Mouse (Mus musculus) mouse trophoblast stem cell (cell line): ENCODE results near the gene Chd2.

Source experiments
- in situ Hi-C, 2 experiments: fragments of 300-500 bp; cut with MseI, MboI; formaldehyde crosslinking; loops; 2 replicates in 1 of 2; 3 replicates in 1 of 2; pipeline ENCODE4 v1.15.1; 2025

Chd2 gene

DNA sequence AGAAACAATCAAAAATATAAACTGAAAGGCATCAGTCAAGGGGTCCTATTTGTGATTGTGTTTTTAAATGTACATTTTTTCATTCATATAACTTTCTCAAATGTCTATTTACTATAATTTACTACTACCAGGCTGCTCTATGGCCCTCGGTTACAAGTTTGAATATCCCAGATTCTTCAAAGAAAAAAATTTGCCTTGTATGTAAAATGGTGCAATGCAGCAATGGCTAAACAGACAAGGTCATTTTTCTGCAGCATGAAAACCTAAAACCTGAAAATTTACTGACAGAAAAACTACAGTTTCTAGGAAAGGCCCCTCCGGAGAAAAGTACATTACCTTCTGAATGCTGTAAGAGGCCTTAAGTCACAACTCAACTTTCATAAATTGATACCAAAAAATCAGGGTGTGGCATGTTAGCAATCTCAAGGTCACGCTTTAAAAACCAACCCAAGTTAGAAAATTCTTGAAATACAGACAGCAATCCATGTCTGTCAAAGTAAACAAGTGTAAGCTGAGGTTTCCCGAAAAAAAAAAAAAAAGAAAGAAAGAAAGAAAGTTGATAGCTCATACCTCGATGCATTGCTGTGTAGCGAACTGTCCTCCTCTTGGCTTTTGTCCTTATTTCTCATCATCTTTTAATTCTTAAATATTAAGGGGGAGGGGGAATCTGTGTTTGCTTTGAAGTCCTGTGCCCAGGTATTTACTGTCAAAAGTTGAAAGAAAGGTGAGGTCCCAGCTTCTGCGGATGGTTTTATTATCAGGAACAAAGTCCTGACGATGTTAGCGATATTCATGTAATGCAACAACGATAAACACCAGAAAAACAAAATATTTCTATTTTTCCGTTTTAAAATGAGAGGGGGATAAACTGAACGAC lies 1.2 kb downstream of the Chd2 start:
- in situ Hi-C loops = no loop called here

DNA sequence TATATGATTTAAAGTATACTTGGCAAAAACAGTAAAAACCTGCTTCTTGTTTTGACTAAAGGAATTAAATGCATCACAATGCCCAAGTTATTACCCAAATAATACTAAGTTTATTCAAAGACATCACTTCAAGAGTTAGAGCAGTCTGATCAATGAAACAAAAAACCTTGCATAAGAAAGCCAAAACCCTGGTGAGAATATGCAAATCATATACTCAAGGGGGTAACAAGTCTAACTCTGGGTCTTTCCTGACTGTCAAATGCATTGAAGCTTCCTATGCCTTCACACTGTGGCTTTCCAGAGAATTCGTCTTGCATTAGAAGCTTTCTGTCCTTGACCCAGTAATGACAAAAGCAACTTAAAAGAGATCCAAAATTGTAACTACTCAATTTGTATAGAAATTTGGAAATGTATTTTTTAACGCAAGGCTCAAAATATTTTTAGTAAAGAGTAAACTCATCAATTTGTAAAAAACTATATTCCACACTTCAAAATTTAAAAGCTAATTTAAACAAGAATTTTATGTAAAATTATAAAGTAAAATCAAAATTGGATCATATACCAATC lies 2.4 kb downstream of the Chd2 start:
- in situ Hi-C loops = no loop called here

DNA sequence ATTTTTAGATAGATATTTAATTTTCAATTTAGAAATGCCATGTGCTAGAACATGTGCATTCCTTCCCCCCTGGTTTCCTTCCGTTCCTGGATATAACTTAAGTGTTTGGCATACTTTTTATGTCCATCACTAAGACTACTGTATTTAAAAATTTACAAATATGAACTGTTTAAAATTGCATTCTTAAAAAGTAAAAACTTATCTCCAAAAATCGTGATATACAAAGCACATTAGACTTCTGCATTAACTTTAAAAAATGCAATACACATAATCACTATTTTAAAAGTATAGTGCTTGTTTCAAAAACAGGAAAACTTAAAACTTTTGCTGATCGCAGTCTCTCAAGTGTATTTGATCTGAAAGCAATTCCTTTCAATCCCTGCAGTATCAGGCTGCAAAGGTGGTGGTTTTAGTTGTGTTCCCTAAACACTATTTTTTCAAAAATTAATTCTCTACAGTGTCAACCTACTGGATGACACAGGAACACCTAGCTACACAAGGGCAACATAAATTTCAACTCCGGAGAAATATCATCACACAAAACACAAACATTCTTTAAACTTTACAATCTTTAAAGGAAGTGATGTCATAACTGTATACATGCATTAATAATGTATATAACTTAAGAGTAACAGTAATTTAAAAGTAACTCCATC lies 3.1 kb downstream of the Chd2 start:
- in situ Hi-C loops = no loop called here

DNA sequence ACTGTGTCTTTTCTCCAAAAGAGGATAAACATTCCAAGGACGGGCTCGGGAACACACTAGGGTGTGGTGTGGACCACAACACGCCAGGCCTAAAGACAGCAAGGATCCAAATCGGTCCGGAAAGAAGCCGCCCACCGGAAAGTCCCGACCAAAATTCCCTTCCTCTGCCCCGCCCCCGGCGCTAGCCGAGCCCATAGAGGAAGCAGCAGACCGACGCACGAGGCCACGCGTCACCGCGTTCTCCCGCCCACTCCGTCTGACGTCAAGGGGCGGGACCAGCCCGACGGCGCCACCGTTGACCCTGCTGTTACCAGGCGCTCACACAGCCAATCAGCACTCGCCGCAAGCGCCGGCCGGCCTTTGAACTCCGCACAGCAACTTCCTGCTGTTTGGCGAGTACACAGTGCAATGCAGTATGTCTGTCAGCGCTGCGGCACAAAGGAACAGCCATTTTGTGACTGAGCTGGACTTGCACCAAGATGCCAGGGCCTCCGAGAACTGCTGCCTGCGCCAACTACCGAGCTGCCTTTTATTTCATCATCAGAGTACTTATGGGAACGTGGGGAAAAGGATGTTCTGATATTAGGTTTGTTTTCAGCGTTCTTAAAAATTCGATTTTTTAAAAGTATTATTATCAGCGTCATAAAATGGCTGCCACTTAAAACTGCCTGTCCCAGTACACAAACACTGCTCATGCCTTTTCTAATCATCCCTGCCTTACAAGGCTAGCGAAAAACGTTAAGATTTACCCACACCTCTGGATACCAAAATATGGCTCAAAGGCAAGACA lies 3.8 kb downstream of the Chd2 start:
- in situ Hi-C loops = no loop called here

DNA sequence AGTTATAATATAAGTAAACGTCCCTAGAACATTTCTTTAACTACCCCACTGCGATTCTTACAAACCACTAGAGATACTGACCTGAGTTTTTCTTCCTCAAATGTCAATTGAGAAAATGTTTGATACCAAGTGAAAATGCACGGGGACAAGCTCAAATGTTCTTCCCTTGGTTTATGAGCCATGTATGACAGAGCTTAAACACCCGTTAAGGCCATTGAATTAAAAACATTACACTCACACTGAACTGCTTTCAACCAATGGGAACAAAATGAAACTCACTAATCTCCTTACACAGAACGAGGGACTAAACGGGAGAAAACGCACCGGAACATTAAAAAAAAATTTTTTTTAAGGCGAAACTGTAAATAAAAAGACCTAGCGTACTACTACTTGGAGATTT lies 4.4 kb downstream of the Chd2 start:
- in situ Hi-C loops = no loop called here

DNA sequence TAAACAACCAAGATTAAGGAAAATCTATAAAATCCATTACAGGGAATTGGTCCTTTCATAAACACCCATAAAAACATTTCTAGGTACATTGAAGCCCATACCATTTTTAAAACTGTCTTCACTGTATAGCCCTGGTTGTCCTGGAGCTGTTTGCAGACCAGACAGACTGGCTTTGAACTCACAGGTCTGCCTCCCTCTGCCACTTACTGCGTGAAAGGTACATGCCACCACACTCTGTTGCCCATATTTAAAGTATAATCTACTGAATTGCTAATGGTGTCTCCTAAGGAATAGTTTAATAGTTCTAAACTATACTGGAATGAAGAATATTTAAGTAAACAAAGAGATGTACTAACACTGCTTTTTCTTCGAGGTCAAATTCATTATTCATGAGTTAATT lies 5.1 kb downstream of the Chd2 start:
- in situ Hi-C loops = no loop called here

DNA sequence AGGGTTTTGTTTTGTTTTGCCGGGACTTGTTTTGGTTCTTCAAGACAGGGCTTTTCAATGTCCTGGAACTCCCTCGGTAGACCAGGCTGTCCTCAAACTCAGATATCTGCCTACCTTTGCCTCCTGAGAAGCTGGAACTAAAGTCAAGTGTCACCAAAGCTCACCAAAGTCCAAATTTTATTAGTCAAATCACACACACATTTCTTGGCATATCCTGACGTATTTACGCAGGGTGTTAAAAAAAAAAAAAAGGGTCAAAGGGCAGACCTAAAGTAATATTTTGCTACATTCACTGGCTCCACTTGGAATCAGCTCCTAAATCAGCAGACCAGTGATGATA lies 5.8 kb downstream of the Chd2 start:
- in situ Hi-C loops = no loop called here

DNA sequence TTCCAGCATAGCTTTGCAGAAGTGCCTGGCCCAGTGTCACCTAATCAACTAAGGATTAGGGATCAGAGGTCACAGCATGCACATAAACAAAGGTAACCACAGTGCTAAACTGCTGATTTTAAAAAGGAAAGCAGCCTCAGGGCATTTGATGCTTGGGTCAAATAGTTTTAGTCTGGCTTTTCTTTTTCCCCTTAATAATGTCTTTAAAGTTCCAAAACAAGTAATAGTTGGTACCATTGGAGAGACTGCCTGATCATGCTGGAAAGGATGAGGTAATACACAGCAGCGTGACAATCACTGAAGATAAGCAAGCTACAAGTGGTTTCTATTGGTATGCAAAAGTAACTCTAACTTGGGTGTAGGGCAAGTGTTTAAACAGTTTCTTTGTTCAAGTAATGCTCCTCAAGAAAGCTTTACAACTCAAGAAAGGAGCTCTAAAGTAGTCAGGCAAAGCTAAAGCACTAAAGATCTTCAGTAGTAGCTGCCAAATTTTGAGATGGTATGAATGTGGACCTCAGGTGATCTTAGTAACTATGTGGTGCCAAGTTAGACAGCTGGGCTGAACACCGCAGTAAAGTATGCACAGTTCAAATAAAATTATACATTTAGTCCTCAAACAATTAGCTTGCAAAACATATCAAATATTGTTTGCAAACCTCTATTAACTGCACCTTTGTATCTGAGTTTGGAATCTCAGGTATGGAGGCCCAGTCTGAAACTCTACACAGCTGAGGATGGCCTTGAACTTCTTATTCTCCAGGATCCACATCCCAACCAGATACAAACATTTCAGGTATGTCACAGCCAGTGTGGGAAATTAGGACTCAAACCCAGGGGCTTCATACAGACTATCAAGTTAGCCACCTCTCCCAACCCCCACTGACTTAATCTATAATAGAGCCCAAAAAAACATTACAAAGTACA lies 6.4 kb downstream of the Chd2 start:
- in situ Hi-C loops = no loop called here

DNA sequence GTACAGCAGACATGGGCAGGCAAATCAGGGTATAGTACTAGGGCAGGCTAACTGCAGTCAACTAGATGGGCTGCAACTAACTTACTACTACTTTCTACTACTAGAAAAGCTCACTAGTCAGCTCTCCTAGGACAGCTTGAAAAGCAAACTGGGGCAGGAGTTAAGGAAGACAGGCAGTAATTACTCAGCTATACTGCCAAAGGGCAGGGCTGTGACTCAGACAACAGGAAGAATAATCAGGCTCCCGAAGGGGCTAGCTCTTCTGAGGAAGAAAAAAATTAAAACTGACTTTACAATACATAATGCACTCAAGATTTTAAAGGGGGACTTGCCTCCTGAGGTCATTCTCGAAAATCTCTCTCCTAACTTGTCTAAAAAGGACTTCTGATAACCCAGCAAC lies 8.2 kb downstream of the Chd2 start:
- in situ Hi-C loops = no loop called here

DNA sequence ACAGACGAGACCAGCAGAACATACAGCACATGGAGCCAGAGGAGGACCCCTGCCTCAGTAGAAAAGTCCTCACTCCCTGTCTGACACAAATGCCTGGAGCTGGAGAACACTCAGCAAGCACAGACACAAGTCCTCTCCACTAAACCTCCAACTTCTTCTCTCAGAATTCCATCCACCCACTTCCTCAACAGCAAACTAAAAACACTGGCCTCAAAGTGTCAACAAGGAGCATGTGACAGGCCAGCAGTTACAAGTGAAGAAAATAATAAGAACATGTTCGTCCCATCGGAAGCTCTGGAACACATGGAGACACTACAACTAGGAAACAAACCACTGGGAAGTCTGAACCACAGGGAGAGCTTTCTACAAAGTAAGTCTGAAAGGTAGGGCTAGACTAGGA lies 8.7 kb downstream of the Chd2 start:
- in situ Hi-C loops = no loop called here

DNA sequence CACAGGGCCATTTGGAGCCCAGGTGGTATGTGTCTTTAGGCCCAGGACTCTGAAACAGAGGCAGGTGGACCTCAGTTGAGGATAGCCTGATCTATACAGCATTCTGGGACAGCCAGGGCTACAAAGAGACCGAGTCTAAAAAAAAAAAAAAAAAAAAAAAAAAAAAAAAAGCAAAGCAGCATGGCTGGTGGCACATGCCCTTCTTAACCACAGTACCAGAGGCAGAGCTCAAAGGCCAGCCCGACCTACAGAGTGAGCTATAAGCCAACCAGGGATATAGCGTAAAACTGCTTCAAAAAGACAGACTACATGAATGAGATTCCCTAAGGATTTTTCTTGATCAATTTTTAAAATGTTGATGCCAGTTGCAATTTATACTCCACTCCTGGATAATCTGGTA lies 9.5 kb downstream of the Chd2 start:
- in situ Hi-C loops = no loop called here

DNA sequence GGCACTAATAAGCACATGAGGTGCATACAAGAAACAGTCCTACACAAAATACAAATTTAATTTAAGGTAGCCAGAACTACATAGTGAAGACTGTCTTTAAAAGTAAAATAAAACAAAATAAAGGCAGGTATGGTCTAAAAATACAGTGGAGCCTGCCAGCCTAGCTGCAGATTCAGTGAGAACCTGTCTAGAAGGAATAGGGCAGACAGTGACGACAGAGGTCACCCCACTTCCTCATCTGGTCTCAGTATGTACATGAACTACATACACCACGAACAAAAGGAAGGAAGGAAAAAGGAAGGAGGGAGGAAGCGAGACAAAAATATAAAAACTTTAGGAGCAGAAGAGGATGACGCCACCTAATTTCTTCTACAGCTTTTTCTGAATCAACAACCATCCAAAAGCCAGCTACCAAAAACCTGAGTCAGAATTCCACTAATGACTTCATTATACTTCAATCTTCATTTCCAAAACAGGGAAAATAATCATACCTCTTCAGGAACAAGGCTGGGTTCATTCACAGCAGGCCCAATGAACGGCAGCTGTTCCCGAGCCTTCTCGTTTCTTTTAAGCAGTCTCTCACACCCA lies 10.0 kb downstream of the Chd2 start:
- in situ Hi-C loops = no loop called here

DNA sequence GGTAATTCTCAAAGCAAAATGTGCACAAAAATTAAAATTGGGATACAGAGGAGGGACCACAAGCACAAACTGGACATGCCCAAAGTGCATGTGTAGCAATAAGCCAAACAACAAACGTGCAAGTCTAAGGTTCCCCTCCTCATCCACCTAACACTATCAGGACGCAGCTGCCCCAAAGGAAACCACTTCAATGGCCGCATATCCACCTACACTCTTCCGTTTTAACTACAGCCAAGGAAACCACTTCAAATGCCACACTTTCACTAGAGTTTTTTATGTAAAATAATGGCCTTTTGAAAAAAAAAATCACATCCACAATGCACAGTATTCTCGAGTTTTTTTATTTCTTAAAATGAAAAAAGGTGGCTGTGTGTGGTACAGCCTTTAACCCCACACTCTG lies 10.8 kb downstream of the Chd2 start:
- in situ Hi-C loops = no loop called here

DNA sequence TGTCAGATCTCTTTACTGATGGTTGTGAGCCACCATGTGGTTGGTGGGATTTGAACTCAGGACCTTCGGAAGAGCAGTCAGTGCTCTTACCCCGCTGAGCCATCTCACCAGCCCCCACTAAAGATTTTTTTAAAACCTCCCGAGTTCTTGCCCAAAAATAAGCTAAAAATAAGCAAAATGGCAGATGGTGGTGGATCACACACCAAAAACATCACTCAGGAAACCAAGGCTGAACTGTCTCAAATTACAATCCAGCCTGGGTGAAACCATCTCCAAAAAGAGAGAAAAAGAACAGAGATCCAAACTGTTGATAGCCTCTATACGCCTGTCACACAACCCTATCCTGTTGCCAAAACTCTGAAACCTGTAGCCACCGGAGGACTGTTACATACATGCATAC lies 11.5 kb downstream of the Chd2 start:
- in situ Hi-C loops = no loop called here

DNA sequence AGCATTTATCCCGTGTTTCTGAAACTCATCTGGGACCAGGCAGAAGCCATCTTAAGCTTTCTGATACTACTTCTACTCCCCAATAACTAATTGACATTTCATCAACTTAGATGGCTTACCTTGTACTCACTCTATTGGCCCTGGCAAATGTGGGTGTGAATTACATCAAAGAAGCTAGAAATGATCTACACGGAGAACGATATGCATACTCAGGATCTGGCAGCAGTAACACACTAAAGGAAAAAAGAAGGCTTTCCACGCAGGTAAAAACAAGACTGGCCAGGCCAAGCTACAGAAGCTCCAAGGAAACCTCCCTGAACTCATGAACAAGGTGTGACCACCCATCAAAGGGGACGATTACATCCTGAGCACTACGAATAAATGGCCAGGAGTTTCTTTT lies 12.4 kb downstream of the Chd2 start:
- in situ Hi-C loops = loop anchor here (5.0 to 10.0 kb wide), 2 partner anchors 96 to 98 kb away; no protein-coding TSS in a partner anchor

DNA sequence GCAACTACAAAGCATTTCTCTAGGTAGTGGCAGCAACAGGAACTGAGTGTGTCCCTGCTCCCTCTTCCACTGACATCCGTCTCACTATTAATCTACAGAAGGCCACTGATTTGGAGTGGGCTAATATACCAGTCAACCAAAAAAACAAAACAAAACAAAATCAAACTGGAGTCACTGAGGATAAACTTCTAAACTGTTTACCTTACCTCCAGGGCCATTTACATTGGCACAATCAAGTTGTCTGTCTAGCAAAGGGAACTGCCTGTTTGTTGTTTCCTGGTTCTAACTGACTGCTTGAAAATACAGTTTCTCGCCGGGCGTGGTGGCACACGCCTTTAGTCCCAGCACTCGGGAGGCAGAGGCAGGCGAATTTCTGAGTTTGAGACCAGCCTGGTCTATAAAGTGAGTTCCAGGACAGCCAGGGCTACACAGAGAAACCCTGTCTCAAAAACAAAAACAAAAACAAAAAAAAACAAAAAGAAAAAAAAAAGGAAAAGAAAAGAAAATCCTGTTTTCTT lies 13.2 kb downstream of the Chd2 start:
- in situ Hi-C loops = loop anchor here (5.0 to 10.0 kb wide), 2 partner anchors 96 to 99 kb away; no protein-coding TSS in a partner anchor

DNA sequence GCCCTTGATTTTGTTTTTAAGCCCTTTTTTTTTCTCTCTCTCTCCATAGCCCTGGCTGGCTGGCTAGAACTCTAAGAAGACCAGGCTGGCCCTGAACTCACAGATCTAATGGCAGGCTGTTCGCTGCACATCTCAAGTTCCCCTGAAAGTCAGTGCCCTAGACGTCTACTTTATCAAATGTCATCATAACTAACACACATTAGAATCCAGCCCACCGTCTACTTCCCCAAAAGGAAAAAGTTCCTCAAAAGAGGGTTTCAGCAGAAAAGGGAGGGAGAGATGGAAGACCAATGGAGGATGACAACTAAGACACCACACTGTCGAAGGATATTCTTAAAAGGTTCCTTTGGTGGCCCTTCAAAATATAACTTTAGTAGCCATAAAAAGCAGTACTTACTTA lies 14.4 kb downstream of the Chd2 start:
- in situ Hi-C loops = loop anchor here (5.0 to 10.0 kb wide), 2 partner anchors 98 to 100 kb away; no protein-coding TSS in a partner anchor

DNA sequence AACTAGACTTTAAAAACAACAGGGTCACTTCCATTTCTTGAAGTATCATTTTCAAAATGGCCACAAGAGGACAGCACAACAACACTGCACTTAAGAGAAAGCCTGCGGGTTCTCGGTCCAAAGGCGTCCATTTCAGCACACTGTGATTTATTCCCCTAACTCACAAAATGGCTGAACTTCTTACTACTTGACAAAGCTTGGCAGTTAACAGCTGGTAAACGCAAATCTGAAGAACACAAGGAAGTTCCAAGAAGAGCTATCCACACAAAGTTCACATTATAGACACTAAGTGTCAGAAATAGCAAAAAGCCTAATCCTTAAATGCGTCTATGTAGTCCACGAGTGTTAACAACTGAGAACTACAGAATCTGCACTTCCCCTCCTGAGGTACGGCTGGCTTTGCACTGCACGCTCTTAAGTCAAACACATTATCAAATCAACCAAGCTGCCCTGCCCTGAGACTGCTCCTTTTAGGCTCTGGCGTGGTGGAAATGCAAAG lies 17.1 kb downstream of the Chd2 start:
- in situ Hi-C loops = loop anchor here in 1 of 2 experiments (10.0 kb wide), 1 partner anchor 100 kb away; no protein-coding TSS in a partner anchor

DNA sequence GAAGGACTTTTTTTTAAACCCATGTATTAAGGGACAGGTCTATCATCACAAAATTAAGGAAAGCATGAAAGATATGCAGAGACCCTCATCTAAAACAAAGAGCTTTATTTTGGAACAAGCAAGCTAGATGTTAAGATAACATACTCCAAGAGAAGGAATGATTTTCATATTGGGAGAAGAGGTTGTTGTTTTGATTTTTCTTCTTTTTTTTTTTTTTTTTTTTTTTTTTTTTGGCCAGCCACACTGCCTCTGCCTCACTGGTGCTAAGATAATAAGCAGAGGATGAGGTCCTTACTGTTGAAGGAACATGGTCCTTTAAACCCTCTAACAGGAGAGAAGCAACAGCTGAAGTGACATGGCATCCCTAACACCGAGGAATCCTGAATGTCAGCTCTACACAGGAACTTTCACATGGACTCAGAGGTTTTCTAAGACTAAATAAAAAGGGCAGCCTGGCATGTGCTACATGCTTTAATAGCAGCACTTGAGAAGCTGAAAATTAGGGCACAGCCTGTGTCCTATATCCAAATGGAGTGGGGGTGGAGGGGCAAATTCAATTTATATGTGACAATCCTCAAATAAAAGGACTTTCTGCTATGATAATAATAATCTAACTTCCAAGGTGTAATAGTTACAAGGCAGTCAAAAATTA lies 17.9 kb downstream of the Chd2 start:
- in situ Hi-C loops = loop anchor here in 1 of 2 experiments (10.0 kb wide), 1 partner anchor 101 kb away; no protein-coding TSS in a partner anchor
